Mouse (Mus musculus): ENCODE results near the gene Olfr1393. TPM values are rescaled to one million over a fixed set of nuclear protein-coding genes. Genes with fewer than 3 reads are reported as not detected.
"Not testable (repeated sequence)": the region's sequence is repeated elsewhere in the genome, so short reads cannot be mapped to it uniquely, and the experiment has no call there.

The Olfr1393 gene
- polyA plus RNA-seq, 1 experiment from 2014 or later, result not detected

DNA sequence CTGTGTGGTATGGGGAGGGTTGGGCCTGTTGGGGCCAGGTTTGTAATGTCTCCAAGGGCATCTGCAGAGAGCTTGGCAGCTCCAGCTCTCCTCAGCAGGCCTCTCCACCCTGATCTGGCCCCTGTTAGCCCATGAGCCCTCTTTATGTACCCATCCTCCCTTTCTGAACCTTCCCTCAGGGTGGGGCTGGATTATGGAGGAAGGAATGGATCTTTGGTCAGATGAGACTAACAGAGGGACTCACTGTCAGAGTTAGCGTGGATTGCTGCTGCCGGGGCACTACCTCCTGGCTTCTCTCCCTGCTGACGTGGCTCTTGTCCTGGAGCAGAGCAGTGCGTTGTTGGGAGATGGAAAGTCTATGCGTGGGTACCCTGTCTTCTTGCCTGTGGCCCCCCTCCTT lies 15.8 kb upstream of the Olfr1393 start:
- Histone ChIP-seq H3K27ac (no peak overlapping the region), H3K4me3 (ENCODE audit: inconsistent target) (no peak overlapping the region), H3K36me3 (ENCODE audit: inconsistent target) (peaks cover 54% of the 10 kb centered on the region), H3K79me2 (ENCODE audit: inconsistent target) (peaks cover 65% of the 10 kb centered on the region)
- WGBS (ENCODE audit: missing documents), result 95% methylated on average over 5 of the region's 5 CpGs

DNA sequence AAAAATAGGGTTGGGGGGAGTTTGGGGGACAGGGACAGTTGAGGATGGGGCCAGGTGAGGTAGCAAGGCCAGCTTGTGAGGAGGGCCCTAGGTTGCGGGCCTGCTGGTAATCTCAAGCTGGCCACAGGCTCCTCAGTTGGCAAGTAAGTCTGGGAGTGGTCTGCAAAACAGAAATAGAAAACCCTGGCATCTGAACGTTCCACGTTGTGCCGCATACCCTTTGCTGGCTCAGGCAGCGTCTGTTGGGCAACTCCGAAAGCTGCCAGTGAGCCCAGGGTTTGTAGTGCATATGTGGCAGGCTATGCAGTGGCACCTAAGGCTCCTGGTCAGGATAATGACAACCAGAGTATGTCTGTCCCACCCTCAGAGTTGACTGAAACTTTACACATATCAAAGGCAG lies 15.0 kb upstream of the Olfr1393 start:
- Histone ChIP-seq H3K36me3 (ENCODE audit: inconsistent target) (peaks cover 52% of the 10 kb centered on the region), H3K4me3 (ENCODE audit: inconsistent target) (no peak overlapping the region), H3K79me2 (ENCODE audit: inconsistent target) (peaks cover 56% of the 10 kb centered on the region), H3K27ac (no peak overlapping the region)
- 78% methylated on average over 6 of the region's 6 CpGs for WGBS (ENCODE audit: missing documents)

DNA sequence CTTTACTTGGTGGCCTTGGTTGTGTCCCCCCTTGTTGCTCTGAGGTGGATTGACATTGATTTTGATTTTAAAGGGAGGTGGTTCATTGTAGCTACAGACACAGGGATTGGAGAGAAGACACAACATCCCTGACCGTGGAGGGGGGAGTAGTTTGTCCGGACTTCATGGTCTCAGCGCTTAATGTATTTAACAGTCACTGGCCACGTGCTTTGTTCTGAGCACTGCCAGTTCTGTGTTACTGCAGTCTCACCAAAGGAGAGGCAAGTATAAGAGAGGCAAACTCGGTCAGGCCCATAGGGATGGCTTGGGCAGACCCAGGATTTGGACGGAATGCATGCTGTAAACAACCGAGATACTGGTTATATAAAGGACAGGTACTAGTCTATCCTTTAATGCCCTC lies 14.0 kb upstream of the Olfr1393 start:
- Histone ChIP-seq H3K4me3 (ENCODE audit: inconsistent target) (no peak overlapping the region), H3K79me2 (ENCODE audit: inconsistent target) (peaks cover 47% of the 10 kb centered on the region), H3K36me3 (ENCODE audit: inconsistent target) (peaks cover 52% of the 10 kb centered on the region), H3K27ac (no peak overlapping the region)
- WGBS (ENCODE audit: missing documents), result 92% methylated on average over 7 of the region's 7 CpGs

DNA sequence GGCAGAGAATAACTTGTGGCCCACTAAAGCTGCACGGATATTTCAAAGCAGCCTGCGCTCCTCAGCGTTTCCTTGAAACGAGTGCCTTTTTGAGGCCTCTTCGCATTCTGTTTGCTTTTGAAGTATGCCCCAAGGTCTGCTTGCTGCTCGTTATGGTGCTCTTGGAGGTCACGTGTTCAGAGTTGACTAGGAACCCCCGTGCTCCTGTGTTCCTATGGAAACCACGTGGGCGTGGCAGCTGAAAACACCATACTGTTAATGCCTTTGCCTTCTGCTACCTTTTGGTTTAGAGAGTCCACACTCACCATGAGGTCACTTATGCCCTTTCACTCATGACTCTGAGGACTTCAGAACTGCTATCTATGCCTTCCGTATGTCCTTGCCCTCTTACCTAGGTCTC lies 13.5 kb upstream of the Olfr1393 start:
- no peak overlapping the region for H3K4me3 ChIP-seq (ENCODE audit: inconsistent target)
- no peak overlapping the region for H3K27ac ChIP-seq
- H3K79me2 ChIP-seq (ENCODE audit: inconsistent target), result peaks cover 42% of the 10 kb centered on the region
- WGBS (ENCODE audit: missing documents), result 86% methylated on average over 11 of the region's 11 CpGs
- peaks cover 47% of the 10 kb centered on the region for H3K36me3 ChIP-seq (ENCODE audit: inconsistent target)

DNA sequence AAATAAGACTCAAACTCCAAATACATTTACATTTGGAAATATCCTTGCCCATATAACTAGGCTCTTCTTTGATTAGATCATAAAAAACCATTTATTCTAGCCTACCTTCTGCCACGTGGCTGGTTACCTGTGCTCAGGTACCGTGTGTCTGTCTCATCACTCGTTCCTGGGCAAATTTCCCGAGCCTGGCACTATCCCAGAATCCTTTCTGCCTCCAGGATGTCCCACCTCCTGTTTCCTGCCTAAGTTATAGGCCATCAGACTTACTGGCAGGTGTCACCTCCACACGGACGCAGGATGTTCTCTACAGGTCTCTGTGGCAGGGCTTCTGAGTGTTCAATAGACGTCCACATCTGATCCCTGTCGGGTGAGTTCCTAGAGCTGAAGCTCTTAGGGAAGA lies 13.0 kb upstream of the Olfr1393 start:
- no peak overlapping the region for H3K4me3 ChIP-seq (ENCODE audit: inconsistent target)
- peaks cover 37% of the 10 kb centered on the region for H3K79me2 ChIP-seq (ENCODE audit: inconsistent target)
- H3K27ac ChIP-seq, result no peak overlapping the region
- H3K36me3 ChIP-seq (ENCODE audit: inconsistent target), result peaks cover 43% of the 10 kb centered on the region
- WGBS (ENCODE audit: missing documents), result 90% methylated on average over 8 of the region's 8 CpGs

DNA sequence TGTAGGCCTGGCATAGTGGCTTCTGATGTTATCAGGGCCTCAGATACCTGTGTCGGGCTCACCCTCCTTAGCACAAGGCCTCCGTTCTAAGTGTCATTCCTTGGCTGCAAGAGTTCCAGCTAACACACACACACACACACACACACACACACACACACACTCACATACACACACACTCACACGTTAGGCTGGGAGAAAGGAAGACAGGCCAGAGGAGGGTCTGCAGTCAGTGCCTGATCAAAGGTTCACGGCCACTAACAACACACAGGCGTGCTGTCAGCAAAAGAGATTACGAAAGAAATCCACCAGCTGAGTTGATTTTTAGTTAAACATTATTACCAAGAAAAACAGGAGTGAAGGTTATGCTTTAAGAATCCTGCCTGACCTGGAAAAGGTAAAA lies 11.4 kb upstream of the Olfr1393 start:
- H3K27ac ChIP-seq, result no peak overlapping the region
- peaks cover 21% of the 10 kb centered on the region for H3K79me2 ChIP-seq (ENCODE audit: inconsistent target)
- WGBS (ENCODE audit: missing documents), result 85% methylated on average over 5 of the region's 6 CpGs
- peaks cover 28% of the 10 kb centered on the region; the same call in 1 of the 2 replicates for H3K36me3 ChIP-seq (ENCODE audit: inconsistent target)
- no peak overlapping the region for H3K4me3 ChIP-seq (ENCODE audit: inconsistent target)

DNA sequence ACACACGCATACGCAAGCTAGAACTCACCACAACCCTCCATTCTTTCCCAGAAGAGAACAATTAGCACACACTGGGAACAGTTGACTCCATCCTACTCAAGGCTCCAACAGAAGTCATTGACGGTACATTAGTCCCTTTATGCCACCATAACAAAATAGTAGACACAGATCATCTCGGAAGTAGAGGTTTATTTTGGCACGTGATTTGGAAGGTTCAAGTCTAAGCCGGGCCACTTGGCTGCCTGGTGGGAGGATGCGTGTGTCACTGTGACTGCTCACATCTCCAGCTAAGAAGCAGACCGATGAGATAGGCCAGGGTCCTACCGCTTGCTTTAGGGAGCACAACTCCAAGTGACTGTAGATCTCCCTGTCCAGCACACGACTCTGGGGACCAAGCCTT lies 10.8 kb upstream of the Olfr1393 start:
- Histone ChIP-seq H3K79me2 (ENCODE audit: inconsistent target) (peaks cover 15% of the 10 kb centered on the region), H3K27ac (no peak overlapping the region), H3K4me3 (ENCODE audit: inconsistent target) (no peak overlapping the region), H3K36me3 (ENCODE audit: inconsistent target) (peaks cover 22% of the 10 kb centered on the region; the same call in 1 of the 2 replicates)
- 93% methylated on average over 10 of the region's 10 CpGs for WGBS (ENCODE audit: missing documents)

DNA sequence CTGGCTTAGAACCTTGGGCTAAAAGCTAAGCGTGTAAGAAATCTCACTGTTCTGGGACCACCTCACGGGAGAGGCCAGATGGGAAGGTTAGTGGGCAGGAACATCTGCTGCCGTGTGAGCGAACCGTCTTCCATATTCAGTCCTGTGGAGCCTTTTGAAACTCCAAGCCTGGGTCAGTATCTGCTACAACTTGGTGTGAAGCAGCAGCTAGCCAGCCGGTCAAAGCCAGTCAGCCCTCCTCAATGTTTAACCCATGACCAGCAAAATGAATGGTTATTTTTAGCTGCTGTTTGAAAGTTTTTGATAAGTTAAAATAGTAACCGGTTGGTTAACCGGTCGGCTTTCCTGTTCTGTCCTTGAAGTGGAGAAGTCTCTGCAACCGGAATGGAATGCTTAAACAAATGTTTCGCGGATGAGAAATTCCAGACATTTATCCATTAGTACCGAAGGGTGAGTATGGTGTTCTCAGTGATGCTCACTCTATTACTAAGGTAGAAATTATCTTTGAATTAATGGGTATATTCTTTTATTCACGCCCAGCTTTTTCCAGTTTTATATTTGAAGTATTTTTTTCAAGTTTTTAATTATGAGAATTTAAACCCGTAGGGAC lies 10.0 kb upstream of the Olfr1393 start:
- no peak overlapping the region for H3K27ac ChIP-seq
- 92% methylated on average over 14 of the region's 15 CpGs for WGBS (ENCODE audit: missing documents)

DNA sequence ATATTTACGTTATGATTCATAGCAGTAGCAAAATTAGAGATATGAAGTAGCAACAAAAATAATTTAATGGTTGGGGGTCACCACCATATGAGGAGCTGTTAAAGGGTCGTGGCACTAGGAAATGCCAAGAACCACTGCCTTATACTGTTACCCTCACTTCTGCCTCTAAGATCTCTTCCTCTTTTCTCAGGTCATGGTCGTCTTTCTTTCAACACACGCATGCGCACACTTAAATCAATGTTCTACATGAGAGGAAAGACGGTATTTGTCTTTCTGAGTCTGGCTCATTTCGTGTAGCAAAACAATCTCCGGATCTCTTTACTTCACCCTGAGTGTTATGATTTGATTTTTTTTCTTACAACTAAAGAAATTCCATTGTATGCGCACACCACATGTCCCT lies 8.3 kb upstream of the Olfr1393 start:
- Histone ChIP-seq H3K79me2 (ENCODE audit: inconsistent target) (no peaks in the 10 kb centered on the region), H3K27ac (no peak overlapping the region), H3K36me3 (ENCODE audit: inconsistent target) (0 out of 2 replicates have a peak, but pooled peaks cover 6% of the 10 kb centered on the region), H3K4me3 (ENCODE audit: inconsistent target) (no peak overlapping the region)
- WGBS (ENCODE audit: missing documents), result 70% methylated on average over 9 of the region's 9 CpGs

More for the DNA sequence above, 10.0 kb upstream of the Olfr1393 start:
- Histone ChIP-seq H3K36me3 (ENCODE audit: inconsistent target) (peaks cover 14% of the 10 kb centered on the region; the same call in 1 of the 2 replicates), H3K79me2 (ENCODE audit: inconsistent target) (peaks cover 7% of the 10 kb centered on the region; the same call in 1 of the 2 replicates), H3K4me3 (ENCODE audit: inconsistent target) (no peak overlapping the region)

DNA sequence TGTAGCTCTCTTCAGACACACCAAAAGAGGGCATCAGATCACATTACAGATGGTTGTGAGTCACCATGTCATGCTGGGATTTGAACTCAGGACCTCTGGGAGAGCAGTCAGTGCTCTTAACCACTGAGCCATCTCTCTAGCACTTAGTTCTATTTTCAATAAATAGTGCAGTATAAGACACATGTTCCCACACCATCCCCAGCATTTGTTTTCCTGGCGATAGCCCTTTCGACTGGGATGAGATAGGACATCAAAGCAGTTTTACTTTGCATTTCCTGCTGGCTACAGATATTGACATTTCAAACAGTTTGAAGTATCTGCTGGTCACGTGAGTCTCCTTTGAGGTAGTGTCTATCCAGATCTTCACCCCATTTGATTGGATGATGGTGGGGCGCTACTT lies 7.7 kb upstream of the Olfr1393 start:
- Histone ChIP-seq H3K36me3 (ENCODE audit: inconsistent target) (0 out of 2 replicates have a peak, but pooled peaks cover under 1% of the 10 kb centered on the region), H3K4me3 (ENCODE audit: inconsistent target) (no peak overlapping the region), H3K79me2 (ENCODE audit: inconsistent target) (no peaks in the 10 kb centered on the region), H3K27ac (no peak overlapping the region)
- 93% methylated on average over 4 of the region's 4 CpGs for WGBS (ENCODE audit: missing documents)

DNA sequence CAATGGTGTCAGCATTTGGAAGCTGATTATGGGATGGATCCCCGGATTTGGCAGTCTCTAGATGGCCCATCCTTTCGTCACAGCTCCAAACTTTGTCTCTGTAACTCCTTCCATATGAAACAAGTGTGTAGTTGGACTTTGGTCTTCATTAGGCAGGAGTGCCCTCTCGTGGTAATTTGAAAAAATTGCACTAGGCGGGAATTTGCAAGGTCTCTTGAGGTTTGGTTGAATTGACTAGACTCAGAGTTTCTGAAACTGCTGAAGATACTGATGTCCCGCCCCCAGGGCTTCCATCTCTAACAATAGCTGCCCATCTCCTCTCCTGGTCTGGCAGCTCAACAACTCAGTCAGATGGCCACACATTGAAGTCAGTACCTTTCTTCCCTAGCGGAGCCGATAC lies 6.8 kb upstream of the Olfr1393 start:
- H3K27ac ChIP-seq, result no peak overlapping the region
- no peak overlapping the region for H3K4me3 ChIP-seq (ENCODE audit: inconsistent target)
- 34% methylated on average over 7 of the region's 7 CpGs for WGBS (ENCODE audit: missing documents)
- H3K36me3 ChIP-seq (ENCODE audit: inconsistent target), result no peaks in the 10 kb centered on the region
- H3K79me2 ChIP-seq (ENCODE audit: inconsistent target), result no peaks in the 10 kb centered on the region

DNA sequence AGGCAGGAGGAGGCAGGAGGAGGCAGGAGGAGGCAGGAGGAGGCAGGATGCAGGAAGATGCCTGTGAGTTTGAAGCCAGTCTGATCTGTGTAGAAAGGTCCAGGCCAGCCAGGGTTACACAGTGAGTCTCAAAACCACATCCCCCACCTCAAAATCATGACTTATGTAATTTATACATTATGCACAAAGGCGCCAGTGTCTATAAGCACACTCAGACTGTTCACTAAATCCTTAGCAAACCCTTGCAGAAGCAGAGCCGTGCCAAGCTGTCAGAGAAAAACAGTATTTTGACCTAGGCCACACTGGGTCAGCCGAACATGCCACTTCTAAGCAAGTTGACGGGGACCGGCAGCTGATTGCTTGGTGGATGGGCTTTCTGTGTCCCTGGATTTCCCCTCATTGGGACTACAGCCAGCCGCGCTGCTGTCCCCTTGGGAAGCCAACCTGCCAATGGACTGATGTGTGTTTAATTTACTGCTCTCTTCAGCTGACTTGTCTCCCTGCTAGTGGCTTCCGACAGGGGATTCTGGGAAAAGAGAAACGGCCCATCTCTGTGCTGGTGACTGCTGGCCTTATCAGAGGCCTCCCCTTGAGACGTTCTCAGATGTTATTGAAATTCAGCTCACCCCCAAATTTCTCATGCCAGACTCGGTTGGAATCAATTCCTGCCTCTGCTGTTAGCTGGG lies 4.1 kb upstream of the Olfr1393 start:
- no peaks in the 10 kb centered on the region for H3K36me3 ChIP-seq (ENCODE audit: inconsistent target)
- H3K79me2 ChIP-seq (ENCODE audit: inconsistent target), result no peaks in the 10 kb centered on the region
- 92% methylated on average over 11 of the region's 11 CpGs for WGBS (ENCODE audit: missing documents)
- H3K4me3 ChIP-seq (ENCODE audit: inconsistent target), result no peak overlapping the region
- H3K27ac ChIP-seq, result no peak overlapping the region

DNA sequence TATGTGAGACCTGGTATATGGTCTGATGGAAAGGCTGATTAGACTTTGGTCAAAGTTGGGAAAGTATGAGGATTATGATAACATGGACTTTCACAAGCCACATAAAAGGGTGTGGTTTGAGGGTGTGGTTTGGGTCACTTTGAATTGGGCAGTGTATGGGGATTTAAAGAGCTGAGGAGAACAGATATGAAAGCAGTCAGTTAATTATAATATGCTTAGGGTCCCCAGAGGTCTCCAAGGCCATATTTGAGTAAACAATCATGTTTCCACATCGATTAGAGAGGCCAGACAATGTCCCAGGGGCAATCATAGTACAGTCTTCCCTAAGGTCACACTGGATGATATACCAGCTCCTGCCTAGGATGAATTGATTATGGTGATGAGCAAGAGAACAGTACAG lies 6.9 kb downstream of the Olfr1393 start, which contains the start of gene Olfr1392:
Gene Olfr1392, plus strand, starts transcription at position 301 of the 400 bp plus-strand sequence.
- H3K27ac ChIP-seq; H3K4me3 ChIP-seq (ENCODE audit: inconsistent target); H3K36me3 ChIP-seq (ENCODE audit: inconsistent target); H3K79me2 ChIP-seq (ENCODE audit: inconsistent target): not testable (repeated sequence)
- 80% methylated on average over 1 of the region's 1 CpGs for WGBS (ENCODE audit: missing documents)

DNA sequence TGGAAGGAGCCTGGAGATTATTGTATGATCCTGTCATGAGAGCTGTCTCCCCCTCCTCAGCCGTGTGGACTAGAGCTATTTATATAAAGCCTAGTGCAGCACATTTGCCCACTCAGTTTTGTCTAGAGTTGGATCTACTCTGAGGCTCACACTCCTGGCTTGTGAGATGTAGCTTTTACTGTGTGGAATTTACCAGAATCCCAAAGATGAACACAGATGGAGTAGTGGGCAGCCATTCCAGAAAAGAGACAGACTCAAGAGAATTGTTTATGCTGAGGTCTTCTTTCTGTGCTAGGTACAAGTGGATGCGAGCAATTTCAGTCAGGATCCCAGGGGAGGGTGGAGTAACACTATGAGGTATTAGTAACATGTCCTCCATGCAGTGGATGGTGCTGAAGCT lies 9.1 kb downstream of the Olfr1393 start:
- Histone ChIP-seq H3K36me3 (ENCODE audit: inconsistent target) (no peaks in the 10 kb centered on the region), H3K4me3 (ENCODE audit: inconsistent target) (no peak overlapping the region), H3K27ac (no peak overlapping the region), H3K79me2 (ENCODE audit: inconsistent target) (no peaks in the 10 kb centered on the region)
- WGBS (ENCODE audit: missing documents), result 96% methylated on average over 2 of the region's 2 CpGs

DNA sequence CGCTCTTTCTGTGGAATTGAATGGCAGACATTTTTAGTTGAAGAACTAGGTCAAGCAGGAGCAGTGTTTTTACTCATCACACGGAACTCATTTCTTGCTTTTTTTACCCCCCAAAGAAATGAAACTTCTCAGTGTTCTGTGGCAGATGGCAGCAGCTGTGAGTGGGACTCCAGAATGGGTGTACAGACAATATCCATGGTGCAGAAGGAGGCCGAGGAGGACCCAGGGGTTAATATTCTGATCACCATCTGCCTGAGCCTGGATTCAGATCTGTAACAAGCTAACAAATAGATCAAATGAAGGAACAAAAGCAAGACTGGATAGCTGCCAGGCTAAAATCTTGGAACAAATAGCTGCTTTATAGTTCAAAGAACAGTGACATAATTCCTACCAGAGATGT lies 14.7 kb downstream of the Olfr1393 start:
- H3K27ac ChIP-seq, result no peak overlapping the region
- H3K79me2 ChIP-seq (ENCODE audit: inconsistent target), result no peaks in the 10 kb centered on the region
- 84% methylated on average over 3 of the region's 3 CpGs for WGBS (ENCODE audit: missing documents)
- H3K4me3 ChIP-seq (ENCODE audit: inconsistent target), result no peak overlapping the region
- H3K36me3 ChIP-seq (ENCODE audit: inconsistent target), result no peaks in the 10 kb centered on the region

All from macrophage (primary cell).